Mouse (Mus musculus): ENCODE results near the gene Srarp. TPM values are rescaled to one million over a fixed set of nuclear protein-coding genes. Genes with fewer than 3 reads are reported as not detected.

The Srarp gene
- total and polyA plus RNA-seq, 3 experiments, result 0.94 to 2.2 (median 1.6) TPM

- Histone ChIP-seq H3K27me3 (ENCODE audit: control insufficient read depth, insufficient read depth, low read length) (no peaks in the 10 kb centered on the region), H3K9ac (ENCODE audit: low read depth, low read length) (no peak overlapping the region), H3K36me3 (ENCODE audit: control insufficient read depth, insufficient read depth, low read length) (no peaks in the 10 kb centered on the region), H3K79me2 (replicated peaks; ENCODE audit: control insufficient read depth, insufficient read depth, low read length) (no peaks in the 10 kb centered on the region), H3K4me3 (no peak overlapping the region), H3K27ac (no peak overlapping the region), H3K4me1 (ENCODE audit: control insufficient read depth, insufficient read depth, low read length) (no peaks in the 10 kb centered on the region)
- intact Hi-C loops (cut with DNase I), result no loop called here
- TF ChIP-seq EP300 (IDR thresholded peaks at IDR 0.05; ENCODE audit: insufficient read depth, low read depth, low read length) (no peak), CTCF (IDR thresholded peaks at IDR 0.05) (no peak), POLR2A (IDR thresholded peaks at IDR 0.05; ENCODE audit: insufficient read depth, low read depth, low read length) (no peak)
- peak in 1 of 2 experiments; percentile 45 for DNase-seq
- 65% methylated on average over 19 of the region's 19 CpGs for WGBS
Measured at GRCm38 (mm10) chr4:141474431-141474830, 38.5 kb upstream of the Srarp start.

GRCm38 (mm10) chr4:141472641-141473321 is 36.9 kb upstream of the Srarp start:
- no peaks in the 10 kb centered on the region for H3K36me3 ChIP-seq (ENCODE audit: control insufficient read depth, insufficient read depth, low read length)
- TF ChIP-seq EP300 (IDR thresholded peaks at IDR 0.05; ENCODE audit: insufficient read depth, low read depth, low read length), result no peak
- no peak for TF ChIP-seq CTCF (IDR thresholded peaks at IDR 0.05)
- TF ChIP-seq POLR2A (IDR thresholded peaks at IDR 0.05; ENCODE audit: insufficient read depth, low read depth, low read length), result no peak

GRCm38 (mm10) chr4:141471491-141471890 is 35.6 kb upstream of the Srarp start:
- Histone ChIP-seq H3K79me2 (replicated peaks; ENCODE audit: control insufficient read depth, insufficient read depth, low read length) (no peaks in the 10 kb centered on the region), H3K27ac (no peak overlapping the region), H3K27me3 (ENCODE audit: control insufficient read depth, insufficient read depth, low read length) (no peaks in the 10 kb centered on the region), H3K4me1 (ENCODE audit: control insufficient read depth, insufficient read depth, low read length) (no peaks in the 10 kb centered on the region), H3K36me3 (ENCODE audit: control insufficient read depth, insufficient read depth, low read length) (no peaks in the 10 kb centered on the region), H3K9ac (ENCODE audit: low read depth, low read length) (no peak overlapping the region), H3K4me3 (no peak overlapping the region)
- intact Hi-C loops (cut with DNase I), result no loop called here
- TF ChIP-seq POLR2A (IDR thresholded peaks at IDR 0.05; ENCODE audit: insufficient read depth, low read depth, low read length), result no peak
- no peak for TF ChIP-seq CTCF (IDR thresholded peaks at IDR 0.05)
- TF ChIP-seq EP300 (IDR thresholded peaks at IDR 0.05; ENCODE audit: insufficient read depth, low read depth, low read length), result no peak
- WGBS, result over 99% methylated on average over 16 of the region's 16 CpGs
- DNase-seq, result no peak

More at GRCm38 (mm10) chr4:141472641-141473321, 36.9 kb upstream of the Srarp start:
- Histone ChIP-seq H3K9ac (ENCODE audit: low read depth, low read length) (no peak overlapping the region), H3K27ac (no peak overlapping the region), H3K27me3 (ENCODE audit: control insufficient read depth, insufficient read depth, low read length) (no peaks in the 10 kb centered on the region), H3K4me1 (ENCODE audit: control insufficient read depth, insufficient read depth, low read length) (no peaks in the 10 kb centered on the region), H3K4me3 (no peak overlapping the region), H3K79me2 (replicated peaks; ENCODE audit: control insufficient read depth, insufficient read depth, low read length) (no peaks in the 10 kb centered on the region)
- intact Hi-C loops (cut with DNase I), result no loop called here
- DNase-seq, result no peak
- 91% methylated on average over 32 of the region's 32 CpGs for WGBS

- intact Hi-C loops (cut with DNase I), result no loop called here
- no peaks in the 10 kb centered on the region for H3K79me2 ChIP-seq (replicated peaks; ENCODE audit: control insufficient read depth, insufficient read depth, low read length)
- no peaks in the 10 kb centered on the region for H3K36me3 ChIP-seq (ENCODE audit: control insufficient read depth, insufficient read depth, low read length)
- H3K4me1 ChIP-seq (ENCODE audit: control insufficient read depth, insufficient read depth, low read length), result no peaks in the 10 kb centered on the region
- 91% methylated on average over 9 of the region's 9 CpGs for WGBS
- no peak overlapping the region for H3K27ac ChIP-seq
- no peak overlapping the region for H3K9ac ChIP-seq (ENCODE audit: low read depth, low read length)
- H3K4me3 ChIP-seq, result no peak overlapping the region
- H3K27me3 ChIP-seq (ENCODE audit: control insufficient read depth, insufficient read depth, low read length), result no peaks in the 10 kb centered on the region
- TF ChIP-seq CTCF (IDR thresholded peaks at IDR 0.05), result no peak
- no peak for TF ChIP-seq EP300 (IDR thresholded peaks at IDR 0.05; ENCODE audit: insufficient read depth, low read depth, low read length)
- no peak for DNase-seq
Measured at GRCm38 (mm10) chr4:141469343-141469742, 33.4 kb upstream of the Srarp start.

- Histone ChIP-seq H3K9ac (ENCODE audit: low read depth, low read length) (no peak overlapping the region), H3K27me3 (ENCODE audit: control insufficient read depth, insufficient read depth, low read length) (no peaks in the 10 kb centered on the region), H3K79me2 (replicated peaks; ENCODE audit: control insufficient read depth, insufficient read depth, low read length) (no peaks in the 10 kb centered on the region), H3K4me3 (no peak overlapping the region), H3K4me1 (ENCODE audit: control insufficient read depth, insufficient read depth, low read length) (no peaks in the 10 kb centered on the region), H3K27ac (no peak overlapping the region), H3K36me3 (ENCODE audit: control insufficient read depth, insufficient read depth, low read length) (no peaks in the 10 kb centered on the region)
- intact Hi-C loops (cut with DNase I), result no loop called here
- TF ChIP-seq POLR2A (IDR thresholded peaks at IDR 0.05; ENCODE audit: insufficient read depth, low read depth, low read length), result no peak
- TF ChIP-seq CTCF (IDR thresholded peaks at IDR 0.05), result no peak
- no peak for TF ChIP-seq EP300 (IDR thresholded peaks at IDR 0.05; ENCODE audit: insufficient read depth, low read depth, low read length)
- no peak for DNase-seq
- 43% methylated on average over 10 of the region's 10 CpGs for WGBS
Measured at GRCm38 (mm10) chr4:141468576-141468975, 32.7 kb upstream of the Srarp start.

- H3K36me3 ChIP-seq (ENCODE audit: control insufficient read depth, insufficient read depth, low read length), result no peaks in the 10 kb centered on the region
- WGBS, result 77% methylated on average over 6 of the region's 6 CpGs
- intact Hi-C loops (cut with DNase I), result no loop called here
Measured at GRCm38 (mm10) chr4:141467581-141467927, 31.6 kb upstream of the Srarp start.

More at GRCm38 (mm10) chr4:141467581-141467927, 31.6 kb upstream of the Srarp start:
- Histone ChIP-seq H3K9ac (ENCODE audit: low read depth, low read length) (no peak overlapping the region), H3K79me2 (replicated peaks; ENCODE audit: control insufficient read depth, insufficient read depth, low read length) (no peaks in the 10 kb centered on the region), H3K4me3 (no peak overlapping the region), H3K27ac (no peak overlapping the region), H3K4me1 (ENCODE audit: control insufficient read depth, insufficient read depth, low read length) (no peaks in the 10 kb centered on the region), H3K27me3 (ENCODE audit: control insufficient read depth, insufficient read depth, low read length) (no peaks in the 10 kb centered on the region)
- DNase-seq, result no peak
- 0 out of 2 replicates have a peak, but pooled peaks have one; percentile 1 for TF ChIP-seq CTCF (IDR thresholded peaks at IDR 0.05)
- no peak for TF ChIP-seq POLR2A (IDR thresholded peaks at IDR 0.05; ENCODE audit: insufficient read depth, low read depth, low read length)

Data from heart, adult 2 months (tissue).